Mouse (Mus musculus) forebrain, embryonic 14.5 days (tissue): ENCODE data around the gene Dok7. TPM values are rescaled to one million over a fixed set of nuclear protein-coding genes. Genes with fewer than 3 reads are reported as not detected.

Source experiments
- ATAC-seq: fragments of 200-750 bp; cut with Nextera tagmentation; 2 replicates; pipeline ENCODE4 v1.8.0; 2017; ENCODE audit warnings: mild to moderate bottlenecking, moderate library complexity
- DNase-seq: peaks from one replicate; pipeline ENCODE4 v3.0.0-alpha.2; 2015; ENCODE audit warnings: low spot score
- H3K27ac ChIP-seq: fragments of 300-500 bp; sonication (generic); 2 replicates; pipeline ENCODE4 v1.5.1; 2014; ENCODE audit warnings: low read depth, mild to moderate bottlenecking, control low read depth, low read length, moderate library complexity
- H3K27me3 ChIP-seq: fragments of 300-500 bp; sonication (generic); replicated peaks from 2 replicates; pipeline ENCODE4 v1.6.1; 2014; ENCODE audit warnings: low read length, control low read depth, mixed read lengths; ENCODE audit not compliant: control insufficient read depth, insufficient read depth
- H3K36me3 ChIP-seq: fragments of 300-500 bp; sonication (generic); 2 replicates; pipeline ENCODE4 v1.6.1; 2014; ENCODE audit warnings: low read length, control low read depth; ENCODE audit not compliant: control insufficient read depth, insufficient read depth
- H3K4me1 ChIP-seq: fragments of 300-500 bp; sonication (generic); 2 replicates; pipeline ENCODE4 v1.6.1; 2014; ENCODE audit warnings: antibody characterized with exemption, low read length, control low read depth; ENCODE audit not compliant: control insufficient read depth, insufficient read depth
- H3K4me2 ChIP-seq: fragments of 300-500 bp; sonication (generic); 2 replicates; pipeline ENCODE4 v1.6.1; 2014; ENCODE audit warnings: mild to moderate bottlenecking, control low read depth, low read length
- H3K4me3 ChIP-seq: fragments of 300-500 bp; sonication (generic); 2 replicates; pipeline ENCODE4 v1.5.1; 2014; ENCODE audit warnings: low read depth, low read length, control low read depth
- H3K9ac ChIP-seq: fragments of 300-500 bp; sonication (generic); 2 replicates; pipeline ENCODE4 v1.6.1; 2014; ENCODE audit warnings: mild to moderate bottlenecking, low read length, control low read depth, moderate library complexity
- H3K9me3 ChIP-seq: fragments of 300-500 bp; sonication (generic); replicated peaks from 2 replicates; pipeline ENCODE4 v1.6.1; 2016; ENCODE audit warnings: low read length, control low read depth, mixed read lengths; ENCODE audit not compliant: control insufficient read depth
- WGBS: fragments of 180-500 bp; shearing (Covaris S2); extraction: QIAGEN DNeasy Blood & Tissue Kit; methylation state at CpG from one replicate; pipeline ENCODE4 v1.1.7; 2014; 5-methylcytosine and 5-hydroxymethylcytosine counted together
- microRNA-seq: library from miRNA; unstranded; fragments of <30 nt; microRNA quantifications from one replicate; pipeline ENCODE4, GENCODE M21; 2016
- polyA plus RNA-seq: library from polyadenylated mRNA; unstranded; fragments of >200 nt; fragmentation: Nextera tagmentation; extraction: Ambion mirVana; gene quantifications from 2 replicates; pipeline ENCODE4 v1.2.1, GENCODE M21; 2014

Dok7 gene
- polyA plus RNA-seq, 1 experiment from 2014 or later = 2.7 TPM

- H3K4me1 ChIP-seq = peaks cover 14% of the 10 kb centered on the region; the same call in 1 of the 2 replicates
- no peak overlapping the region for H3K9ac ChIP-seq
- no peaks in the 10 kb centered on the region for H3K9me3 ChIP-seq
- no peak overlapping the region for H3K4me3 ChIP-seq
- H3K36me3 ChIP-seq = no peaks in the 10 kb centered on the region
- no peak overlapping the region for H3K27ac ChIP-seq
- WGBS = 65% methylated on average over 3 of the region's 3 CpGs
- ATAC-seq (no peak), DNase-seq (no peak)
- no peaks in the 10 kb centered on the region for H3K27me3 ChIP-seq
- H3K4me2 ChIP-seq = no peak overlapping the region
Measured at GRCm38 (mm10) chr5:35134286-35134685, 77.7 kb downstream of the Dok7 start.

GRCm38 (mm10) chr5:35135903-35136302 is 79.3 kb downstream of the Dok7 start:
- Histone ChIP-seq H3K9me3 (no peaks in the 10 kb centered on the region), H3K36me3 (no peaks in the 10 kb centered on the region), H3K4me3 (no peak overlapping the region), H3K4me1 (peaks cover 18% of the 10 kb centered on the region; the same call in 1 of the 2 replicates), H3K4me2 (no peak overlapping the region), H3K9ac (no peak overlapping the region), H3K27me3 (no peaks in the 10 kb centered on the region), H3K27ac (no peak overlapping the region)
- WGBS = 71% methylated on average over 5 of the region's 5 CpGs
- DNase-seq = no peak
- no peak for ATAC-seq

Small RNA genes lying within 50 kb of the gene (microRNA-seq; reads per million reads assigned to microRNA genes)
- 9.0 reads per million, percentile 32 among the genes with 10 or more reads in this experiment for gene Mir3097

Other genes with a start within 250 kb of the Dok7 start
- 5.5 and 7.4 TPM in 2 replicates for gene Msantd1, start 148.8 kb upstream of the Dok7 start, polyA plus RNA-seq
- gene Rgs12, start 107.3 kb upstream of the Dok7 start, polyA plus RNA-seq = 37.2 and 37.4 TPM in 2 replicates
- gene Hgfac, start 15.3 kb upstream of the Dok7 start, polyA plus RNA-seq = 0.72 TPM in 1 of 2 replicates, not detected in the other
- 162 and 169 TPM in 2 replicates for gene Lrpap1, start 49.0 kb downstream of the Dok7 start, polyA plus RNA-seq
- gene Adra2c, start 221.6 kb downstream of the Dok7 start, polyA plus RNA-seq = 0.89 and 0.94 TPM in 2 replicates